Mouse (Mus musculus) brain, embryonic 14.5 days (tissue): ENCODE results near the gene Cenpv.

Source experiments
- CTCF ChIP-seq: fragments of 200-500 bp; IDR thresholded peaks from 2 replicates; pipeline ENCODE4 v1.5.1; 2012; ENCODE audit warnings: inconsistent platforms, mild to moderate bottlenecking, moderate library complexity, borderline replicate concordance; ENCODE audit not compliant: insufficient read depth, insufficient read length; ENCODE audit errors: extremely low read depth
- POLR2A ChIP-seq: fragments of 200-500 bp; IDR thresholded peaks from 2 replicates; pipeline ENCODE4 v1.6.1; 2012; ENCODE audit warnings: mild to moderate bottlenecking, inconsistent platforms, borderline replicate concordance; ENCODE audit not compliant: poor library complexity, insufficient read depth, insufficient read length, severe bottlenecking; ENCODE audit errors: extremely low read depth

DNA sequence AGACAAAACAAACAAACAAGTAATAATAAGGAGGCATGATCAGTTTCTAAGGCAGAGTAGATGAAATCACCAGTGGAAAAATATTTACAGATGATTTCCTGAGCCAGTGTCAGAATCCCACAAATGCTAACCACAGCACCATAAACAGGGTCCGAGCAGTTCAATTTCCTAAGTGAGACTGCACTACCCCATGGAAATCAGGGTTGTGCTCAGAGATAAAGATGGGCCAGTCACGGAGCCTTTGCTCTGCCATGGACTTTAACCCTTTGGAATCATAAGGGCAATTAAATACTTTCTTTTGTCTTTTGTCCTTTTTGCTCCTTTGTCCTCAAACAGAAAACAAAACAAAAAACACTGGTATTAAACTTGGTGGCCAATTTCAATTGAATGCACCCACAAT lies 16.8 kb downstream of the Cenpv start:
- no peak for TF ChIP-seq POLR2A
- TF ChIP-seq CTCF: no peak
